Mouse (Mus musculus): ENCODE results near the gene Mrpl23. TPM values are rescaled to one million over a fixed set of nuclear protein-coding genes. Genes with fewer than 3 reads are reported as not detected.

The Mrpl23 gene
- polyA plus RNA-seq, 1 experiment from 2014 or later: 22.4 TPM

DNA sequence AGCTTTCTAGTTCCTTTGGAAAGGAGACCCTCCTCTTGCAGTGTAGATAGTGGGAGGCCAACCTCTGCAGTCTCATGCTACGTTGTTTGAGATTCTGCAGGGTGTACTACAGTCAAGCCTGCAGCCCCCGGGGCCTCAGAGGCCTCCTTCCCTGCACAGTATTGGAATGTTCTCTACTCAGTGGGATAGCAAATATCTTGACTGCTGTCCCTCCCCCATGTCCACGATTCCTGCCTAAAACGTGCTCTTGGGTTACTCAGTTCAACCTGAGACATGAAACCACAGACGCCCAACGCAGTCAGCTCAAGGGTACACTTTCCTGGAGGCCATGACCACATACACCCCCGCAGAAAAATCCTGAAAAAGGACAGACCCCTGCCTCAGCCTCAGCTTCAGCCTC is 39.9 kb downstream of the Mrpl23 start:
- peaks cover 93% of the 10 kb centered on the region for H3K4me1 ChIP-seq
- no peak for DNase-seq (ENCODE audit: low spot score)
- 49% methylated on average over 7 of the region's 7 CpGs for WGBS
- peak overlapping the region; percentile 25; the same call in 1 of the 2 replicates for H3K4me3 ChIP-seq
- H3K9me3 ChIP-seq: no peaks in the 10 kb centered on the region
- peak overlapping the region; percentile 91 for H3K27ac ChIP-seq (replicated peaks)
- no peaks in the 10 kb centered on the region for H3K27me3 ChIP-seq (replicated peaks; ENCODE audit: low read depth, poor library complexity, severe bottlenecking)
- H3K36me3 ChIP-seq (replicated peaks): peaks cover 11% of the 10 kb centered on the region; the same call in 1 of the 2 replicates

DNA sequence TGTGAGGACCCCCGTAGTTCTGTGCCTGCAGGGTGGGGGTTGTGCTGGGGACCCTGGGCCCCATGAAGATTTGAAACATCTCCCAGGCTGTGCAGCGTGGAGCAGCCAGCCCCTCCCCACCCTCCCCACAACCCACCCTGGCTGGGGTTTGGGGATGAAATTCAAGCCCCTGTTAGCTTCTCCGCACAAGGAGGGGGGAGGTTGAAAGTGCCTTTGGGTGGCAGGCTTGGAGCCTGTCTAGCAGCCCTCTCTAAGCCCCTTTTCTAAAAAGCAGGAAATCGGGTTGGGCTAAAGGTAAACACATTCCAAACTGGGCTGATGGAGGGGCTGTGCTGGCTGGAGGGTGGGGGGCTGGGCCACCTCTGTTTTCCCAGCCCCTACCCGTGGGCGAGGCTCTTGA is 40.5 kb downstream of the Mrpl23 start:
- no peaks in the 10 kb centered on the region for H3K27me3 ChIP-seq (replicated peaks; ENCODE audit: low read depth, poor library complexity, severe bottlenecking)
- H3K4me3 ChIP-seq: peak overlapping the region; percentile 25; the same call in 1 of the 2 replicates
- peak overlapping the region; percentile 91 for H3K27ac ChIP-seq (replicated peaks)
- peaks cover 95% of the 10 kb centered on the region for H3K4me1 ChIP-seq
- DNase-seq (ENCODE audit: low spot score): peak; percentile 71
- peaks cover 11% of the 10 kb centered on the region; the same call in 1 of the 2 replicates for H3K36me3 ChIP-seq (replicated peaks)
- no peaks in the 10 kb centered on the region for H3K9me3 ChIP-seq
- WGBS: 13% methylated on average over 6 of the region's 6 CpGs

DNA sequence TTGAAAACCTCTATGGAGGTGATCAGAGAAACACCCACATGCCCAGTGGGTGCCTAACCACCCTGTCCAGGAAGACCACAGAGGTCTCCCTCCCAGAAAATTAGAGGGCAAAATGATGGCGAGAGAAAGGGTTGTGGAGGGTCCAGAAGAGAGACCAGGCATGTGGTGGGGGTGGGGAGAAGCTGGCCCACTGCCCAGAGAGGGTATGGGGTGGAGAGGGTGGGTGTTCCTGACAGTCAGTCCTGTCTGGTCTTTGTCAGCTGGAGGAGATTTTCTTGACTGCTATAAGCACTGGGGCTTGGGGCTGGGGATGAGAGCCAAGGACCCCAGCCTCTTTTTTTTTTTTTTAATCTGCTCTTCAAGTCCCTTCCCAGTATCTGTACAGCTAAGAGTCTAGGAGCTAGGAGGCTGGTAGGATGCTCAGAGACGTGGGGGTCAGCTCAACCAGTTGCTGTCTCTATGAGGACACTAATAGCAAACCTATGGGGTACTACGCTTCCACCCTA is 41.7 kb downstream of the Mrpl23 start:
- DNase-seq (ENCODE audit: low spot score): no peak
- Histone ChIP-seq H3K27me3 (replicated peaks; ENCODE audit: low read depth, poor library complexity, severe bottlenecking) (no peaks in the 10 kb centered on the region), H3K4me3 (no peak overlapping the region), H3K27ac (replicated peaks) (peak overlapping the region; percentile 91), H3K4me1 (peaks cover 99% of the 10 kb centered on the region), H3K9me3 (peaks cover 2% of the 10 kb centered on the region; the same call in 1 of the 2 replicates), H3K36me3 (replicated peaks) (peaks cover 11% of the 10 kb centered on the region; the same call in 1 of the 2 replicates)
- WGBS: 73% methylated on average over 3 of the region's 3 CpGs

DNA sequence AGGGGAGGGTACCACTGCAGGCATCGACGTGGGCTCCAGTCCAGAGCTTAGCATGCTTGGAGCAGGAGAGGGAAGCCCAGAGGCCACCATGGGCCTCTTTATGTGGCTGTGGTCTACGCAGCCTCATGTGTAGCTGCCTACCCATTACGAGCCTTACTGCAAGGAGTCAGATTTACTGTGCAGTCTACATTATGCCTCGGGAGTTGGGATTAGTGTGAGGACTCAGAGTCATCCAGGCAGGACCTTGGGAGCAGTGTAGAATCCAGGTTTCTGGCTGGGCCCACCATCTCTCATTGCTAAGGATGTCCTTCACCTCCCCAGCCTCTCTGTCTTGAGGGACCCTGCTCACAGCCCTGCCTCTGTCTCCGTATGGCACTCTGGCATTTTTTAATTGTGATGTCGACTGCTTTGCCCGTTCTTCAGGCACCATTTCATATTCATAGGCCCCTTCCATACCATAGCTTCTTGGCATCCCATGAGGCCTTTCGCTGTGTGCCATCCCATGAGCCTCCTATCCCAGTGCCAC is 42.4 kb downstream of the Mrpl23 start:
- peak overlapping the region; percentile 60 for H3K4me3 ChIP-seq
- peak overlapping the region; percentile 91 for H3K27ac ChIP-seq (replicated peaks)
- peaks cover 9% of the 10 kb centered on the region for H3K9me3 ChIP-seq
- no peaks in the 10 kb centered on the region for H3K27me3 ChIP-seq (replicated peaks; ENCODE audit: low read depth, poor library complexity, severe bottlenecking)
- WGBS: 78% methylated on average over 9 of the region's 9 CpGs
- peaks cover 11% of the 10 kb centered on the region; the same call in 1 of the 2 replicates for H3K36me3 ChIP-seq (replicated peaks)
- DNase-seq (ENCODE audit: low spot score): no peak
- H3K4me1 ChIP-seq: peaks cover 96% of the 10 kb centered on the region

DNA sequence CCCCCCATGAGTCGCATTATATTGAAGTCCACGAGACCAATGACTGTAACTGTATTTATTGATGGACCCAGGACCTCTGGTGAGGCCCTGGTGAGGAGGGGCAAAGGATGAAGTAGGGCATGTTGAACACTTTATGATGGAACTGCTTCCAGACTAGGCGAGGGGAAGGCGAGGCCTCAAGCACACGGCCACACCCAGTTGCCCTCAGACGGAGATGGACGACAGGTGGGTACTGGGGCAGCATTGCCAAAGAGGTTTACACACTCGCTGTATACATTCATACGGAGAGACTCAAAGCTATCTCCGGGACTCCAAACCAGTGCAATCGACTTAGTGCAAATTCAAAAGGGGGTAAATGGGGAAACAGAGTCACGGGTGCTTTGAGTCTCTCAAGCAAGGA is 43.0 kb downstream of the Mrpl23 start:
- peak overlapping the region; percentile 60 for H3K4me3 ChIP-seq

DNA sequence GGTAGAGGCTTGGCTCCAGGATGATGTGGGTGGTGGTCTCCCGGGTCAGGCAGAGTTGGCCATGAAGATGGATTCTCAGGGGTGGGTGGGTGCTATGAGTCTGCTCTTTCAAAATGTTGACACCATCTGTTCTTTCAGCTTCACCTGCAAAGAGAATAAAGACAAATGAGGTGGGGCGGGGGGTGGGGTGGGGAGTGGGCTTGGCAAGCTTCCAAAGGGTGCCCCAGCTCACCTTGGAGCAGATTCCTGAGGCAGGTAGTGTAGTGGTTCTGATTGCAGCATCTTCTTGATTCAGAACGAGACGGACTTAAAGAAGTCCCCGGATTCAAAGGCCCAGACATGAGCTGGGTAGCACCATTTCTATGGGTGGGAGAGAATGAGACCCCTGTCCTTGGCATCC is 43.5 kb downstream of the Mrpl23 start:
- no peak for DNase-seq (ENCODE audit: low spot score)
- peak overlapping the region; percentile 60 for H3K4me3 ChIP-seq
- H3K27me3 ChIP-seq (replicated peaks; ENCODE audit: low read depth, poor library complexity, severe bottlenecking): no peaks in the 10 kb centered on the region
- H3K27ac ChIP-seq (replicated peaks): peak overlapping the region; percentile 89
- peaks cover 92% of the 10 kb centered on the region for H3K4me1 ChIP-seq
- H3K36me3 ChIP-seq (replicated peaks): peaks cover 11% of the 10 kb centered on the region; the same call in 1 of the 2 replicates
- WGBS: 89% methylated on average over 5 of the region's 5 CpGs
- peaks cover 20% of the 10 kb centered on the region for H3K9me3 ChIP-seq

More for the DNA sequence above, 43.0 kb downstream of the Mrpl23 start:
- Histone ChIP-seq H3K4me1 (peaks cover 92% of the 10 kb centered on the region), H3K36me3 (replicated peaks) (peaks cover 11% of the 10 kb centered on the region; the same call in 1 of the 2 replicates), H3K27ac (replicated peaks) (peak overlapping the region; percentile 89), H3K27me3 (replicated peaks; ENCODE audit: low read depth, poor library complexity, severe bottlenecking) (no peaks in the 10 kb centered on the region), H3K9me3 (peaks cover 15% of the 10 kb centered on the region)
- 93% methylated on average over 12 of the region's 12 CpGs for WGBS
- DNase-seq (ENCODE audit: low spot score): no peak

DNA sequence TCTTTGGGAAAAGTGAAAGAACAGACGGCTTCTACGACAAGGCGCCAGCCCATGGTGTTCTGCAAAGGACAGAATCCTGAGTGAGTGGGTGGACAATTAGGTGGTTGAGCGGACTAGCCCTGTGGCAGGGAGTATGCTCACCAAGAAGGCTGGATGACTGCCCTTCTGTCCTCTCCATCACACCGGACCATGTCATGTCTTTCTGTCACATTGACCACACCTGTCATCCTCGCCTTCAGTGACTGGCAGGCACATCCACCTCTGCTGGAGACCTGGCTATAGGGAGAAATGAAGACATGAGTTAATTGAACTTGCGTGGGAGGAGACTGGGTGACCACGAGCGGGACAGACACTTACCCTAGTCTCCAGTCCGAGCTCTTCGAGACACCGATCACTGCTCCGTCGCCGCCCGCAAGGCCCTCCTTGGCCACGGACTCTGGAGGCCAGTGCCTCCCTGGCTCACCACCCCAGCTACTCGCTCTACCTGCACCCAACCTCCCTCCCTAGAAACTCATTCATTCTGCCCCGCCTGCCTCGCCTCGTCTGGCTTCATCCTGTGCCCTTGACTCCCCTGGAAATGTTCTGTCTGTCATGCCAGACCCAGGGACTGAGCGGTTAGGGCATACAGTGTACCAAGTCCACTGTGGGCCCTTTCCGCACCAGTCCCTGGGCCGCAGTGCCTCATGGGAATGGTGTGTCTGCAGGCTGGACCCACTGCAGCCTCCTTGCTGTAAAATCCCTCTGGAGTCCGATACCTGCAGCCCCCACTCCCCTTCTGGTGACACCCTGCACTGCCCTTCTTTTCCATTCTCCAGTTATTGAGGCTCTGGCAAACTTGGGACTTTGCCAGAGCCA is 44.2 kb downstream of the Mrpl23 start:
- peaks cover 27% of the 10 kb centered on the region for H3K9me3 ChIP-seq
- peak overlapping the region; percentile 60 for H3K4me3 ChIP-seq
- 85% methylated on average over 25 of the region's 25 CpGs for WGBS
- no peak for DNase-seq (ENCODE audit: low spot score)
- H3K4me1 ChIP-seq: peaks cover 87% of the 10 kb centered on the region
- peaks cover 11% of the 10 kb centered on the region; the same call in 1 of the 2 replicates for H3K36me3 ChIP-seq (replicated peaks)
- H3K27me3 ChIP-seq (replicated peaks; ENCODE audit: low read depth, poor library complexity, severe bottlenecking): no peaks in the 10 kb centered on the region
- H3K27ac ChIP-seq (replicated peaks): peak overlapping the region; percentile 89

DNA sequence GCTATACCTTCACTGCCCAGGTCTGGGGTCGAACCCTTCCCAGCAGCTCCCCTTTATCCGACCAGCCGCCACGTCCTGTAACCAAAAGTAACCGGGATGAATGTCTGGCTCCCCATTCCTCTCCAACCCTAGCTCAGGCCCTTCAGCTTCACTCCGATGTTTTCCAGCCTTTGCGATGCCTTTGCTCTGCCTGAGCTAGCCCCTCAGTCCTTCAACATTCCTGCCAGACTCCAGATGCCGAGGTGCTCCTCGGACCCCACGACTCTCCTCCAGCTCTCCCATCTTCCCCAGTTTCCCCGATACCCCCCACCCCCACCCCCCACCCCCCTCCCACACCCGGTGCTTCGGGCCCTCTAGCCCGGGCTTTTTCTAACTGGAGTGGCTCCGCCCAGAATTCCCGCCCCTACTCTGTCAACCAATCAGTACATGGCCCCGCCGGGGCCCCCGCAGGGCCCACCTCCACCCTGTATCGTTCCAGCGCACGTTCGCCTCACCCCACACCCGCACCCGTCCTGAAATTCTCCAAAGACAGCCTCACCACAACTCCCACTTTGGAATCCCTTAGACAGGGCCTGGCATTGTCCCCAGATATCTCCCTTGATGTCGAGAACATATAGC is 45.4 kb downstream of the Mrpl23 start:
- peak; percentile 83 for DNase-seq (ENCODE audit: low spot score)
- Histone ChIP-seq H3K27me3 (replicated peaks; ENCODE audit: low read depth, poor library complexity, severe bottlenecking) (no peaks in the 10 kb centered on the region), H3K4me1 (peaks cover 75% of the 10 kb centered on the region), H3K27ac (replicated peaks) (peak overlapping the region; percentile 89), H3K36me3 (replicated peaks) (peaks cover 11% of the 10 kb centered on the region; the same call in 1 of the 2 replicates), H3K4me3 (peak overlapping the region; percentile 60), H3K9me3 (peaks cover 30% of the 10 kb centered on the region)
- 42% methylated on average over 26 of the region's 26 CpGs for WGBS

DNA sequence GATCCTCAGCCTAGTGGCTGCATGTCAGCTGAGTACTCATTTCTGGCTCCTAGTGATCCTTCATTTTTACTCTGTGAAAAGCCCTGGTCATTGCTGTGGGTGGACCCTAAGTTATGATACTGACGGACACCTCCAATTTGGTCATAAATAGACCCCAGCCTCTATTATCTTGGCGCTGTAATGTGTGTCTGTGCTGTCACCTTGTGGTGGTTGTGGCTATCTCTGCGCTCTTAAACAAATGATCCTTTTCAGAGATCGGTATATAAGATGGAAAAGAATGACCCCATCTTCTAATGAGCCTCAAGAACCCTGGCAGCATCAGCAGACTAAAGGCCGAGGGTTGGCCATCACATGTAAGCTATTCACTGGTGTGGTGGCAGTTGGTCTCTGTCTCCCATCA is 46.6 kb downstream of the Mrpl23 start:
- H3K4me3 ChIP-seq: no peak overlapping the region
- H3K4me1 ChIP-seq: peaks cover 64% of the 10 kb centered on the region
- 57% methylated on average over 5 of the region's 5 CpGs for WGBS
- peaks cover 11% of the 10 kb centered on the region; the same call in 1 of the 2 replicates for H3K36me3 ChIP-seq (replicated peaks)
- no peaks in the 10 kb centered on the region for H3K27me3 ChIP-seq (replicated peaks; ENCODE audit: low read depth, poor library complexity, severe bottlenecking)
- DNase-seq (ENCODE audit: low spot score): no peak
- peaks cover 30% of the 10 kb centered on the region for H3K9me3 ChIP-seq
- H3K27ac ChIP-seq (replicated peaks): peak overlapping the region; percentile 89

DNA sequence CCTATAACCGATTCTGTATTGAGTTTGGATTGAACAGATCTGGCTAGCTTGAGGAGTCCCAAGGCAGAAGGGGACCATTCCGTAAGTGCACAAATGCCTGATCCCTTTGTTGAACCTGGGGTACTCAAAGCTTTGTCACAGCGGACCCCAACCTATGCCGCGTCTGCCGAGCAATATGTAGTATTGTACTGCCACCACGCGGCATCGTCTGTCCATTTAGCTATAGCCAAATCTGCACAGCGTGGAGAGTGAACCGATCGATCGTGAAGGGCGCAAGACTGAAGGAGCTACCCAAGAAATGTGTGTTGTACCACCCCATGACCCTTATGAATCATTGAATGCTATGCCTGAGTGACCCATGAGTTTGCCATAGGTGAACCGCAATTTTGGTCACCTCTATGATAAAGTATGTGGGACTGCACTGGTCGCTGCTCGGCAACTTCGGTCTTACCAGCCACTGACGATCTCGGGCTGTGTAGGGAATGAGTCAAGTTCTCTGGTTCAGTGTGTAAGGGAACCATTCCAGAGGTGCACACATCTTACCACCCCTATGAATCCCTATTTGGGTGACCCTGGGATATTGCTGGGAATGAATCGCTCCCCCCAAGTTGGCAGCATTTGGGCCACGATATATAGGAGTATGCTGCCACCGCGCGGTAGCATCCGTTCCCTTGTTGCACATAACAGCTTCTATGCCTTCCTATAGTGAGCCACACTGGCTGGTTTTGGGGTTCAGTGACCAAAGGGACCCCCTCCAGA is 47.8 kb downstream of the Mrpl23 start:
- WGBS: 50% methylated on average over 26 of the region's 26 CpGs
- H3K27me3 ChIP-seq (replicated peaks; ENCODE audit: low read depth, poor library complexity, severe bottlenecking): no peaks in the 10 kb centered on the region
- peaks cover 30% of the 10 kb centered on the region for H3K9me3 ChIP-seq
- H3K27ac ChIP-seq (replicated peaks): peak overlapping the region; percentile 76
- H3K36me3 ChIP-seq (replicated peaks): peaks cover 11% of the 10 kb centered on the region; the same call in 1 of the 2 replicates
- DNase-seq (ENCODE audit: low spot score): peak; percentile 70
- H3K4me1 ChIP-seq: peaks cover 51% of the 10 kb centered on the region
- peak overlapping the region; percentile 49 for H3K4me3 ChIP-seq

DNA sequence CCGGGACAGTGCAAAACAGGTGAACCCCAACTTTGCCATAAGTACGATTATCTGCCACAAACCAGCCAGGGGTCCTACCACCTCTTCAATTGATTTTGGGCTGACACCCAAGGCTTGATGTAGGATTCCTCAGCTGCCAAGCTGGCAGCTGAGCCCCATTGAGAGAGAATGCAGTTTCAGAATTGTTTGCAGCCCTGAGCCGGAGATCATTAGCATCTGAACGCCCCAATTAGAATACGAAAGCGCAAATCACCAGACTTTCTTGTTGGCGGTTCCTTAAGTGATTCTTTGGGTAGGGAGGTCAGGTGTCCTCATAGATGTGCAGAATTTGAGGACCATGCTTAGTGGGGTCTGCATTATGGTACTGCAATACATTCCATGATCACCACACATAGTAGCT is 48.7 kb downstream of the Mrpl23 start:
- H3K27ac ChIP-seq (replicated peaks): no peak overlapping the region
- WGBS: 62% methylated on average over 7 of the region's 7 CpGs
- no peak overlapping the region for H3K4me3 ChIP-seq
- H3K9me3 ChIP-seq: peaks cover 30% of the 10 kb centered on the region
- no peak for DNase-seq (ENCODE audit: low spot score)
- H3K4me1 ChIP-seq: peaks cover 42% of the 10 kb centered on the region
- peaks cover 8% of the 10 kb centered on the region; the same call in 1 of the 2 replicates for H3K36me3 ChIP-seq (replicated peaks)
- no peaks in the 10 kb centered on the region for H3K27me3 ChIP-seq (replicated peaks; ENCODE audit: low read depth, poor library complexity, severe bottlenecking)
